Mouse (Mus musculus): ENCODE data around the gene Dkc1. TPM values are rescaled to one million over a fixed set of nuclear protein-coding genes. Genes with fewer than 3 reads are reported as not detected.
"Not testable (repeated sequence)": the region's sequence is repeated elsewhere in the genome, so short reads cannot be mapped to it uniquely, and the experiment has no call there.

Dkc1 gene
- polyA plus RNA-seq, 1 experiment from 2014 or later = 76.1 TPM

GRCm38 (mm10) chrX:75102293-75102692 lies 6.6 kb downstream of the Dkc1 start:
- peaks cover 84% of the 10 kb centered on the region for H3K36me3 ChIP-seq
- peaks cover 5% of the 10 kb centered on the region for H3K4me1 ChIP-seq

DNA sequence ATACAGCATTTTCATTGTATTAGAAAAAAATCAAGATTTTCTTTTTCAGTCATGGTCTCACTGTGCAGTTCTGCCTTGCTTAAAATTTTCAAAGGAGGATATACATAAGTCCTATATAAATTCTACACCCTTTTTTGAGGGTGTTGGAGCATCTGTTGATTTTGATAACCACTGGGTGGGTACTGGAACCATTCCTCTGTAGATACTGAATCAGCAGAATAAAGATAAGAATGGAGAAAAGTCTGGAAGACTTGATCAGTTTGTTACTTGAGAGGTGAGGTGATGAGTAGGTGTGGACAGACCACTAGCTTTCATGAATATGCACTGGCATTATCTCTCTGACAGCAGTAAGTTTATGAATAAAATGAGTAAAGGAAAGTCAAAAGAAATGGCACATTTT lies 19.9 kb downstream of the Dkc1 start:
- H3K36me3 ChIP-seq = peaks cover 56% of the 10 kb centered on the region
- H3K9ac ChIP-seq = no peak overlapping the region
- H3K4me3 ChIP-seq = no peak overlapping the region
- H3K4me1 ChIP-seq = no peaks in the 10 kb centered on the region
- H3K27me3 ChIP-seq (replicated peaks) = no peaks in the 10 kb centered on the region
- H3K27ac ChIP-seq (replicated peaks) = no peak overlapping the region
- no peak overlapping the region for H3K4me2 ChIP-seq
- H3K9me3 ChIP-seq = no peaks in the 10 kb centered on the region
- ATAC-seq (ENCODE audit: extremely low read depth, insufficient number of reproducible peaks, low FRiP score, low TSS enrichment) = no peak

More at GRCm38 (mm10) chrX:75102293-75102692, 6.6 kb downstream of the Dkc1 start:
- no peak overlapping the region for H3K4me2 ChIP-seq
- no peak for ATAC-seq (ENCODE audit: extremely low read depth, insufficient number of reproducible peaks, low FRiP score, low TSS enrichment)
- no peaks in the 10 kb centered on the region for H3K27me3 ChIP-seq (replicated peaks)
- no peaks in the 10 kb centered on the region for H3K9me3 ChIP-seq
- H3K4me3 ChIP-seq = no peak overlapping the region
- 88% methylated on average over 6 of the region's 6 CpGs for whole genome bisulfite sequencing
- H3K27ac ChIP-seq (replicated peaks) = no peak overlapping the region
- H3K9ac ChIP-seq = no peak overlapping the region

DNA sequence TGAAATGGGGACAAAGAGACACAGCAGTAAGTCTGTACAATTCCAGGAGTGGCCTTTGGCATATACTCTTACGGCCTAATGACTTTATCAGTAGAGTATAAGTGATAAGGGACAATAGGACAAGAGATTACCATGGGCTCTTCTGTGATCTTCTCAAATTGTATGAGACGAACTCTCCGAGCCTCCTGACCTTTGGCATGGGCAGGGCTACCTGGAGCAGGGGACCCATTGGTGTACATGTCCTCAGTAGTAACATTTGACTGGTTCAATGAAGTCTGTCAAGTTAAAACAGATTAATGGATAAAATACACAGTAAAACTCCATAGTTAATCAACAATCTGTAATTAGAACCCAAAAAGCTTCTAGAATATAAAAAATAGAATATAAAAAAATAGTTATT lies 30.0 kb downstream of the Dkc1 start:
- no peak for ATAC-seq (ENCODE audit: extremely low read depth, insufficient number of reproducible peaks, low FRiP score, low TSS enrichment)
- Histone ChIP-seq H3K36me3 (peaks cover 21% of the 10 kb centered on the region; the same call in 1 of the 2 replicates), H3K4me2 (no peak overlapping the region), H3K9me3 (no peaks in the 10 kb centered on the region), H3K4me3 (no peak overlapping the region), H3K9ac (no peak overlapping the region), H3K27me3 (replicated peaks) (no peaks in the 10 kb centered on the region), H3K27ac (replicated peaks) (no peak overlapping the region), H3K4me1 (peaks cover 6% of the 10 kb centered on the region; the same call in 1 of the 2 replicates)
- WGBS = 65% methylated on average over 3 of the region's 3 CpGs

DNA sequence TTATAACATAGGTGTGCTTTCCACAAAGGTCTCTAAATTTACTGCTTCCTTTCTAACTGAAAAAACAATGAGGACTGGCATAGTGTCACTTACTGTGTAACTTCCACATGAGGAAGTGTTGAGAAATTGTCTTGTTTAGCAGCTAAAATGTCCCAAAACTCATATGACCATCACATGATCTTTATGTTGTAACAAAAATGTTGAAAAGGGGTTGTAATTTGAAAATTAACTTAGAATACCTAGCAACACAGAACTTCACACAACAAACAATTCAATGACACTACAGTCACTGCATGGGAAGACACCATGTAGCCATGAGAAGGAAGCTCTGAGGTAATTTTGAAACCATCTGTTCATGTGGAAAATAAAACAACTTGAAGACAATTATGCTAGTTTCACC lies 31.2 kb downstream of the Dkc1 start:
- no peak for ATAC-seq (ENCODE audit: extremely low read depth, insufficient number of reproducible peaks, low FRiP score, low TSS enrichment)

GRCm38 (mm10) chrX:75128333-75128980 lies 32.8 kb downstream of the Dkc1 start:
- H3K9me3 ChIP-seq = no peaks in the 10 kb centered on the region
- H3K9ac ChIP-seq = no peak overlapping the region
- H3K4me1 ChIP-seq = peaks cover 6% of the 10 kb centered on the region; the same call in 1 of the 2 replicates
- H3K4me2 ChIP-seq = no peak overlapping the region
- no peak overlapping the region for H3K4me3 ChIP-seq
- peaks cover 10% of the 10 kb centered on the region; the same call in 1 of the 2 replicates for H3K36me3 ChIP-seq
- H3K27me3 ChIP-seq (replicated peaks) = no peaks in the 10 kb centered on the region
- H3K27ac ChIP-seq (replicated peaks) = no peak overlapping the region
- ATAC-seq (ENCODE audit: extremely low read depth, insufficient number of reproducible peaks, low FRiP score, low TSS enrichment) = no peak

More for the DNA sequence above, 31.2 kb downstream of the Dkc1 start:
- H3K4me3 ChIP-seq = no peak overlapping the region
- no peak overlapping the region for H3K27ac ChIP-seq (replicated peaks)
- H3K4me2 ChIP-seq = no peak overlapping the region
- H3K9ac ChIP-seq = no peak overlapping the region
- H3K36me3 ChIP-seq = peaks cover 15% of the 10 kb centered on the region; the same call in 1 of the 2 replicates
- H3K27me3 ChIP-seq (replicated peaks) = no peaks in the 10 kb centered on the region
- H3K9me3 ChIP-seq = no peaks in the 10 kb centered on the region
- peaks cover 6% of the 10 kb centered on the region; the same call in 1 of the 2 replicates for H3K4me1 ChIP-seq

- Histone ChIP-seq H3K4me2 (peak overlapping the region; percentile 68), H3K4me3 (peak overlapping the region; percentile 65), H3K9me3 (no peaks in the 10 kb centered on the region), H3K9ac (no peak overlapping the region), H3K27ac (replicated peaks) (no peak overlapping the region), H3K27me3 (replicated peaks) (no peaks in the 10 kb centered on the region), H3K36me3 (peaks cover 10% of the 10 kb centered on the region; the same call in 1 of the 2 replicates), H3K4me1 (peaks cover 6% of the 10 kb centered on the region; the same call in 1 of the 2 replicates)
- 52% methylated on average over 2 of the region's 2 CpGs for WGBS
- ATAC-seq (ENCODE audit: extremely low read depth, insufficient number of reproducible peaks, low FRiP score, low TSS enrichment) = no peak
Observed at GRCm38 (mm10) chrX:75129474-75129873, 33.8 kb downstream of the Dkc1 start.

- WGBS = 11% methylated on average over 36 of the region's 36 CpGs
- Histone ChIP-seq H3K4me2 (peak within 1 kb of the TSS; percentile 68), H3K9me3 (no peaks in the 10 kb centered on the region), H3K27ac (replicated peaks) (peak within 1 kb of the TSS; percentile 68), H3K9ac (peak within 1 kb of the TSS; percentile 83), H3K4me3 (peak within 1 kb of the TSS; percentile 65), H3K4me1 (peaks cover 6% of the 10 kb centered on the region; the same call in 1 of the 2 replicates), H3K36me3 (no peaks in the 10 kb centered on the region), H3K27me3 (replicated peaks) (no peaks in the 10 kb centered on the region)
- ATAC-seq (ENCODE audit: extremely low read depth, insufficient number of reproducible peaks, low FRiP score, low TSS enrichment) = peak; percentile 88
Observed at GRCm38 (mm10) chrX:75130467-75131160, 35.0 kb downstream of the Dkc1 start, which contains the start of gene Mpp1. Gene Mpp1, minus strand, starts transcription at chrX:75131016.

DNA sequence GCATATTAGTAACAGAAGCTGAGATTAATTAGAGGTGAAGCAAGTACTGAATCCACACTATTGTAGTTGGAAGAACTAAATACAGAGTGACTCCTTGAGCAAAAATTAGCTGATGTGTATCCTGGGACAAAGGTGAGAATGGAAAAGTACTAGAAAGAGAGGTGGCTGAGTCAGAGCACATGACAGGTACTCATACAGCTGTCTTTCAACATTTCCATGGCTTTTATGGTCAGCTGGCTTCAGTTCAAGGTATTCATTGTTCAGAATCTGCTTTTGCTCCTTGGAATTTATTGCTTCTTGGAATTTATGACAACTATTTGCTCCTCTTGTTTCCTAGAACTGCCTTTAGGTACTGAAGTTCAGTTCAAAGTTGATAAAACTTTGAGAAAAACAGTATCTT lies 41.3 kb downstream of the Dkc1 start:
- Histone ChIP-seq H3K4me2 (no peak overlapping the region), H3K27ac (replicated peaks) (no peak overlapping the region), H3K9me3 (no peaks in the 10 kb centered on the region), H3K27me3 (replicated peaks) (no peaks in the 10 kb centered on the region), H3K36me3 (no peaks in the 10 kb centered on the region), H3K4me3 (no peak overlapping the region), H3K9ac (no peak overlapping the region), H3K4me1 (no peaks in the 10 kb centered on the region)
- ATAC-seq (ENCODE audit: extremely low read depth, insufficient number of reproducible peaks, low FRiP score, low TSS enrichment) = no peak

GRCm38 (mm10) chrX:75137729-75138128 lies 42.1 kb downstream of the Dkc1 start:
- Histone ChIP-seq H3K36me3 (no peaks in the 10 kb centered on the region), H3K9ac (no peak overlapping the region), H3K27ac (replicated peaks) (no peak overlapping the region), H3K4me2 (no peak overlapping the region), H3K4me3 (no peak overlapping the region), H3K9me3 (no peaks in the 10 kb centered on the region), H3K27me3 (replicated peaks) (no peaks in the 10 kb centered on the region), H3K4me1 (no peaks in the 10 kb centered on the region)
- WGBS = 78% methylated on average over 2 of the region's 2 CpGs
- no peak for ATAC-seq (ENCODE audit: extremely low read depth, insufficient number of reproducible peaks, low FRiP score, low TSS enrichment)

- H3K27me3 ChIP-seq (replicated peaks) = no peaks in the 10 kb centered on the region
- ATAC-seq (ENCODE audit: extremely low read depth, insufficient number of reproducible peaks, low FRiP score, low TSS enrichment) = no peak
- H3K4me2 ChIP-seq = no peak overlapping the region
- H3K4me1 ChIP-seq = no peaks in the 10 kb centered on the region
- H3K9ac ChIP-seq = no peak overlapping the region
- no peaks in the 10 kb centered on the region for H3K9me3 ChIP-seq
- no peak overlapping the region for H3K27ac ChIP-seq (replicated peaks)
- H3K4me3 ChIP-seq = no peak overlapping the region
- 77% methylated on average over 2 of the region's 2 CpGs for WGBS
- no peaks in the 10 kb centered on the region for H3K36me3 ChIP-seq
Observed at GRCm38 (mm10) chrX:75138182-75138581, 42.5 kb downstream of the Dkc1 start.

DNA sequence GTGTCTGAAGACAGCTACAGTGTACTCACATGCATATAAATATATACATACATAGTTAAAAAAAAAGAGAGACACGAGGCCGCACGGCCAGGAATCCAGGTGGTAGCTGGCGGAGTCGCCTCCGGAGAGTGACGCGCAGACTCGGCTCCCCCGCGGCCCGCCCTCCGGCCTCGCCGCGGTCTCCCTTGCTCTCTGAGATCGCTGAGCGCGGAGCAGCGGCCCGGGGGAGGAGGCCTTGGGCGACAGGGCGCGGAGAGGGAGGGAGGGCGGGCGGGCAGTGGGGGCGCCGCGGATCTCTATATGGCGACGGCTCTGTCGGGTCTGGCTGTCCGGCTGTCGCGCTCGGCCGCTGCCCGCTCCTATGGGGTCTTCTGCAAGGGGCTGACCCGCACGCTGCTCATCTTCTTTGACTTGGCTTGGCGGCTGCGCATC lies 47.5 kb downstream of the Dkc1 start:
- not testable (repeated sequence) for H3K9me3 ChIP-seq; H3K36me3 ChIP-seq; ATAC-seq (ENCODE audit: extremely low read depth, insufficient number of reproducible peaks, low FRiP score, low TSS enrichment); H3K27me3 ChIP-seq (replicated peaks); H3K4me1 ChIP-seq; H3K27ac ChIP-seq (replicated peaks)
- H3K4me3 ChIP-seq = peak overlapping the region; percentile 45
- peak overlapping the region; percentile 63 for H3K9ac ChIP-seq
- H3K4me2 ChIP-seq = peak overlapping the region; percentile 68
- 17% methylated on average over 36 of the region's 42 CpGs for WGBS

DNA sequence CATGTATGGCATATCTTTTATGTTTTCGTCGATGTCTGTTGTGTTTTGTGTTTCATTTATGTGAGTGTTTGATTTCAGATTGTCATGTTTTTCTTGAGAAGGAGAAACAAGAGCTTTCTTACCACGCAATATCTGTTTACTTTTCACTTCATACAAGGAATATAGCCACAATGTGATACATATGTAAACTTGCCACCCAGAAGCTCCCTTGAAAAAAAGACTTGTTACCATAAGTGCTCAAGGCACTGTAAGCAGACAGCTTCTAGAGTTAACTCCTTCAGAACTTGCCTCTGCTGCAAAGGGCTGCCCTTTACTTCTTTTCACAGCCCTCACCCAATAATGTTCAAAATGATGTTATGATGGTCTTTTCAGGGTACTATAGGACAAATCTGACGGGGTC lies 52.8 kb downstream of the Dkc1 start:
- Histone ChIP-seq H3K9ac (no peak overlapping the region), H3K4me3 (no peak overlapping the region), H3K9me3 (no peaks in the 10 kb centered on the region), H3K27ac (replicated peaks) (no peak overlapping the region), H3K36me3 (no peaks in the 10 kb centered on the region), H3K4me1 (no peaks in the 10 kb centered on the region), H3K27me3 (replicated peaks) (no peaks in the 10 kb centered on the region), H3K4me2 (no peak overlapping the region)
- WGBS = 58% methylated on average over 4 of the region's 4 CpGs
- no peak for ATAC-seq (ENCODE audit: extremely low read depth, insufficient number of reproducible peaks, low FRiP score, low TSS enrichment)

Measured in heart, embryonic 13.5 days (tissue).